ENCODE assay signal across 11 mouse cellular contexts in genomic region chr8:89072968-89073382, GRCm38 (mm10). TPM values are rescaled to one million over a fixed set of nuclear protein-coding genes. Genes with fewer than 3 reads are reported as not detected.
DNase-seq lines count a peak whose midpoint lies in the region; ATAC-seq and TF ChIP-seq lines count a peak whose summit lies in the region.
"Had no signal": no experiment of that assay in that cellular context is flagged by ENCODE, and none has a peak within 500 bp of the region (broad histone marks: within the 10 kb centered on the region; RNA-seq: fewer than 3 reads in every experiment).

No protein-coding gene starts in this region.

- H3K27ac ChIP-seq in hindbrain, postnatal 0 days: peak overlapping the region; percentile 15; the same call in 1 of the 2 replicates
- H3K27ac ChIP-seq in neural tube, embryonic 13.5 days (replicated peaks): peak overlapping the region; percentile 52

- no peaks in the 10 kb centered on the region for H3K36me3 ChIP-seq in hindbrain, postnatal 0 days (ENCODE audit: insufficient read depth, low read length)
- H3K36me3 ChIP-seq in neural tube, embryonic 13.5 days: no peaks in the 10 kb centered on the region

- H3K4me3 ChIP-seq in hindbrain, postnatal 0 days (ENCODE audit: low read length): no peak overlapping the region
- no peak overlapping the region for H3K4me3 ChIP-seq in neural tube, embryonic 13.5 days

- no peak for TF ChIP-seq CTCF in hindbrain, postnatal 0 days (IDR thresholded peaks at IDR 0.05; ENCODE audit: low read depth)

- no peaks in the 10 kb centered on the region for H3K27me3 ChIP-seq in hindbrain, postnatal 0 days (ENCODE audit: insufficient read depth, low read length)
- H3K27me3 ChIP-seq in neural tube, embryonic 13.5 days: no peaks in the 10 kb centered on the region

- no peaks in the 10 kb centered on the region for H3K9me3 ChIP-seq in hindbrain, postnatal 0 days (ENCODE audit: low read length)
- no peaks in the 10 kb centered on the region for H3K9me3 ChIP-seq in neural tube, embryonic 13.5 days

- peak; percentile 25 to 56 for DNase-seq in left cerebral cortex, postnatal 10 days (ENCODE audit: extremely low spot score in 1 of 2, low spot score in 2 of 2)
- no peak for DNase-seq in left cerebral cortex, adult 18-20 months (ENCODE audit: low spot score in 2 of 2)
- DNase-seq in brain, adult 2 months (ENCODE audit: low read depth, low spot score): peak; percentile 17
- DNase-seq in hindbrain, postnatal 0 days (ENCODE audit: low spot score): peak; percentile 55
- no peak for DNase-seq in gastrocnemius, postnatal 36 days
- no peak for DNase-seq in yolk sac, embryonic 10.5 days (ENCODE audit: low spot score)
- DNase-seq: adrenal gland, postnatal 25 days; cerebellum, adult 9-10 months; kidney, postnatal 25 days; lung, postnatal 14 days had no signal

- H3K9ac ChIP-seq in hindbrain, postnatal 0 days (replicated peaks; ENCODE audit: low read length): no peak overlapping the region
- H3K9ac ChIP-seq in neural tube, embryonic 13.5 days: no peak overlapping the region

- H3K4me2 ChIP-seq in hindbrain, postnatal 0 days (ENCODE audit: low read depth, low read length): no peak overlapping the region
- H3K4me2 ChIP-seq in neural tube, embryonic 13.5 days: no peak overlapping the region

- no peaks in the 10 kb centered on the region for H3K4me1 ChIP-seq in hindbrain, postnatal 0 days (ENCODE audit: insufficient read depth, low read length)
- H3K4me1 ChIP-seq in neural tube, embryonic 13.5 days (replicated peaks): peaks cover 23% of the 10 kb centered on the region

- peak; percentile 76; the same call in 1 of the 2 replicates for ATAC-seq in hindbrain, postnatal 0 days
- ATAC-seq in neural tube, embryonic 13.5 days (ENCODE audit: low read depth): peak; percentile 75

- 23% methylated on average over 3 of the region's 3 CpGs for WGBS in hindbrain, postnatal 0 days
- WGBS in neural tube, embryonic 13.5 days: 8% methylated on average over 3 of the region's 3 CpGs

- intact Hi-C loops in left cerebral cortex, postnatal 10 days (cut with DNase I): no loop called here
- intact Hi-C loops in gastrocnemius, postnatal 36 days (cut with DNase I): no loop called here

RNA-seq across cellular contexts. Expression of gene Sall1, which starts 29.0 kb away (rescaled TPM):
- 10 to 100 TPM; 14.1 to 15.0 TPM for total RNA-seq in left cerebral cortex, postnatal 10 days (2021)
- total RNA-seq in left cerebral cortex, adult 18-20 months (2021): 10 to 100 TPM; 12.5 to 12.7 TPM
- total RNA-seq in hindbrain, postnatal 0 days (2014; rRNA removed): 7.5 and 10.7 TPM in 2 replicates
- polyA plus RNA-seq in hindbrain, postnatal 0 days (2015; fragmentation: Nextera tagmentation; extraction: Ambion mirVana): 3.3 and 3.6 TPM in 2 replicates
- 17.1 and 17.2 TPM in 2 replicates for polyA plus RNA-seq in neural tube, embryonic 13.5 days (2015; fragmentation: Nextera tagmentation; extraction: Ambion mirVana)
- not detected for total RNA-seq in gastrocnemius, postnatal 36 days (2021)
- total RNA-seq: adrenal gland, postnatal 25 days had no signal

Comparison
In these comparisons a context has a peak if more than half of its experiments do, and no peak if none do; other contexts are left out.
1. DNase-seq: peak in left cerebral cortex, postnatal 10 days (2 of 2), brain, adult 2 months (single experiment) and hindbrain, postnatal 0 days (single experiment); none in left cerebral cortex, adult 18-20 months (0 of 2), gastrocnemius, postnatal 36 days (0 of 2) and yolk sac, embryonic 10.5 days (single experiment).